Mouse (Mus musculus) MEL (cell line): Measurements from ENCODE around the gene Lcor. TPM values are rescaled to one million over a fixed set of nuclear protein-coding genes. Genes with fewer than 3 reads are reported as not detected.

Experiments used
- DNase-seq: peaks from one replicate; pipeline ENCODE4 v3.0.0; 2011; ENCODE audit warnings: low read depth, low spot score
- H3K27ac ChIP-seq: 2 replicates; pipeline ENCODE4 v1.5.1; 2012; ENCODE audit warnings: low read depth, mild to moderate bottlenecking, control low read depth, low read length, moderate library complexity; ENCODE audit not compliant: control insufficient read depth
- H3K27me3 ChIP-seq, 2 experiments: fragments of 150-350 bp in 1 of 2; sonication (generic) in 1 of 2; 2 replicates each; pipeline ENCODE4 v1.6.1; 2012; ENCODE audit warnings: low read length in 2 of 2, mild to moderate bottlenecking in 2 of 2, improper control_type of control experiment in 1 of 2, moderate library complexity in 1 of 2; ENCODE audit not compliant: insufficient read depth in 2 of 2, control insufficient read depth in 1 of 2
- H3K36me3 ChIP-seq, 2 experiments: 2 replicates each; pipeline ENCODE4 v1.6.1; 2012 to 2014; ENCODE audit warnings: low read length in 2 of 2, improper control_type of control experiment in 1 of 2, inconsistent platforms in 1 of 2, mild to moderate bottlenecking in 1 of 2; ENCODE audit not compliant: insufficient read depth in 2 of 2, control insufficient read depth in 1 of 2
- H3K4me1 ChIP-seq, 2 experiments: fragments of 150-350 bp in 1 of 2; sonication (generic) in 1 of 2; 2 replicates each; pipeline ENCODE4 v1.6.1; 2012; ENCODE audit warnings: low read length in 2 of 2, improper control_type of control experiment in 1 of 2, mild to moderate bottlenecking in 1 of 2; ENCODE audit not compliant: insufficient read depth in 2 of 2, control insufficient read depth in 1 of 2
- H3K4me3 ChIP-seq, 2 experiments: fragments of 150-350 bp in 1 of 2; sonication (generic) in 1 of 2; 2 replicates each; pipeline ENCODE4 v1.5.1; 2012; ENCODE audit warnings: low read depth in 2 of 2, low read length in 2 of 2, mild to moderate bottlenecking in 2 of 2, moderate library complexity in 2 of 2, control low read depth in 1 of 2, improper control_type of control experiment in 1 of 2; ENCODE audit not compliant: control insufficient read depth in 1 of 2, insufficient read depth in 1 of 2
- H3K79me2 ChIP-seq: 2 replicates; pipeline ENCODE4 v1.6.1; 2012; ENCODE audit warnings: mild to moderate bottlenecking, low read length, moderate library complexity; ENCODE audit not compliant: control insufficient read depth, poor library complexity, insufficient read depth
- H3K9ac ChIP-seq: 2 replicates; pipeline ENCODE4 v1.6.1; 2012; ENCODE audit warnings: low read depth, mild to moderate bottlenecking, control low read depth, low read length, moderate library complexity; ENCODE audit not compliant: control insufficient read depth, poor library complexity, severe bottlenecking
- H3K9me3 ChIP-seq: fragments of 150-350 bp; sonication (generic); replicated peaks from 2 replicates; pipeline ENCODE4 v1.6.1; 2012; ENCODE audit warnings: mild to moderate bottlenecking, low read length, improper control_type of control experiment, moderate library complexity; ENCODE audit not compliant: insufficient read depth
- BHLHE40 ChIP-seq: IDR thresholded peaks from 2 replicates; pipeline ENCODE4 v1.6.1; 2012; ENCODE audit warnings: low read depth, mild to moderate bottlenecking, inconsistent platforms, low read length, improper control_type of control experiment, borderline replicate concordance
- CHD2 ChIP-seq: IDR thresholded peaks from 2 replicates; pipeline ENCODE4 v1.6.1; 2011; ENCODE audit warnings: low read length, improper control_type of control experiment
- EP300 ChIP-seq, 2 experiments: IDR thresholded peaks; 2 replicates each; pipeline ENCODE4 v1.6.1; 2011; ENCODE audit warnings: improper control_type of control experiment in 2 of 2, low read length in 2 of 2, low read depth in 1 of 2, mild to moderate bottlenecking in 1 of 2
- GABPA ChIP-seq: IDR thresholded peaks from 2 replicates; pipeline ENCODE4 v1.6.1; 2012; ENCODE audit warnings: low read depth, mild to moderate bottlenecking, inconsistent platforms, low read length, improper control_type of control experiment, moderate library complexity
- HCFC1 ChIP-seq: IDR thresholded peaks from 2 replicates; pipeline ENCODE4 v1.6.1; 2012; ENCODE audit warnings: low read depth, mild to moderate bottlenecking, inconsistent platforms, low read length, improper control_type of control experiment, moderate library complexity
- KAT2A ChIP-seq: conservative IDR thresholded peaks from 2 replicates; pipeline ENCODE4 v1.6.1; 2012; ENCODE audit warnings: low read depth, low read length, improper control_type of control experiment, inconsistent platforms
- MAX ChIP-seq: IDR thresholded peaks from 2 replicates; pipeline ENCODE4 v1.6.1; 2011; ENCODE audit warnings: low read length, improper control_type of control experiment
- MYB ChIP-seq: IDR thresholded peaks from 2 replicates; pipeline ENCODE4 v1.6.1; 2011; ENCODE audit warnings: mild to moderate bottlenecking, low read depth, low read length, improper control_type of control experiment
- MYC ChIP-seq: IDR thresholded peaks from 2 replicates; pipeline ENCODE4 v1.6.1; 2011; ENCODE audit warnings: low read depth, mild to moderate bottlenecking, low read length, improper control_type of control experiment, moderate library complexity
- NRF1 ChIP-seq: IDR thresholded peaks from 2 replicates; pipeline ENCODE4 v1.6.1; 2014; ENCODE audit warnings: low read depth, mild to moderate bottlenecking, inconsistent platforms, low read length, improper control_type of control experiment, moderate library complexity; ENCODE audit not compliant: poor library complexity, insufficient read depth, severe bottlenecking
- POLR2AphosphoS2 ChIP-seq: IDR thresholded peaks from 2 replicates; pipeline ENCODE4 v1.6.1; 2011; ENCODE audit warnings: low read length, improper control_type of control experiment
- POLR2AphosphoS5 ChIP-seq: IDR thresholded peaks from 2 replicates; pipeline ENCODE4 v1.6.1; 2012; ENCODE audit warnings: low read depth, borderline replicate concordance, mild to moderate bottlenecking, inconsistent platforms, low read length, moderate library complexity, mixed read lengths
- TBP ChIP-seq: IDR thresholded peaks from 2 replicates; pipeline ENCODE4 v1.8.0; 2011; ENCODE audit warnings: low read depth, low read length, improper control_type of control experiment
- USF2 ChIP-seq, 2 experiments: IDR thresholded peaks; 2 replicates each; pipeline ENCODE4 v1.6.1; 2011 to 2012; ENCODE audit warnings: improper control_type of control experiment in 2 of 2, low read length in 2 of 2, borderline replicate concordance in 1 of 2, inconsistent platforms in 1 of 2, low read depth in 1 of 2, mild to moderate bottlenecking in 1 of 2; ENCODE audit not compliant: insufficient read depth in 1 of 2
- ZC3H11A ChIP-seq: IDR thresholded peaks from 2 replicates; pipeline ENCODE4 v1.6.1; 2012; ENCODE audit warnings: low read depth, mild to moderate bottlenecking, inconsistent platforms, low read length, improper control_type of control experiment
- ZKSCAN1 ChIP-seq: IDR thresholded peaks from 2 replicates; pipeline ENCODE4 v1.6.1; 2012; ENCODE audit warnings: low read depth, mild to moderate bottlenecking, inconsistent platforms, low read length, improper control_type of control experiment, moderate library complexity
- ZNF384 ChIP-seq: IDR thresholded peaks from 2 replicates; pipeline ENCODE4 v1.6.1; 2012; ENCODE audit warnings: low read depth, mild to moderate bottlenecking, inconsistent platforms, low read length, improper control_type of control experiment
- polyA plus RNA-seq, 2 experiments: library from polyadenylated mRNA; stranded (reverse) in 1 of 2; unstranded in 1 of 2; fragments of >175 nt in 1 of 2; fragments of >200 nt in 1 of 2; gene quantifications; 2 replicates each; pipeline versions ENCODE4 v1.2.1 to v1.2.4; 2012; ENCODE audit warnings: low replicate concordance in 2 of 2, low read depth in 1 of 2; ENCODE audit not compliant: insufficient read length in 2 of 2, insufficient read depth in 1 of 2, missing spikeins in 1 of 2
- total RNA-seq: library from RNA; depleted of rRNA; stranded (reverse); fragments of 300-350 nt; gene quantifications from 2 replicates; pipeline ENCODE4 v1.2.3, GENCODE M21; 2012

Lcor gene
- total and polyA plus RNA-seq, 3 experiments, result 8.1 to 8.7 TPM; not detected in 1

- no peaks in the 10 kb centered on the region for H3K4me1 ChIP-seq
- DNase-seq, result no peak
- no peaks in the 10 kb centered on the region for H3K27me3 ChIP-seq
- no peaks in the 10 kb centered on the region for H3K9me3 ChIP-seq
- TF ChIP-seq ZKSCAN1 (peak; percentile 98), HCFC1 (no peak), CHD2 (no peak), EP300 (IDR thresholded peaks at IDR 0.05; ENCODE audit: low read depth in 1 of 2, low read length in 2 of 2) (no peak)
- peaks cover 0 to 9% of the 10 kb centered on the region in 2 experiments; a peak in 2 of 4 replicates for H3K36me3 ChIP-seq
- no peak overlapping the region for H3K27ac ChIP-seq
- H3K9ac ChIP-seq, result no peak overlapping the region
- H3K79me2 ChIP-seq, result no peaks in the 10 kb centered on the region
- H3K4me3 ChIP-seq, result no peak overlapping the region
These were observed 100.6 kb downstream of the Lcor start for GRCm38 (mm10) chr19:41582918-41583514.

GRCm38 (mm10) chr19:41586752-41587151 lies 104.3 kb downstream of the Lcor start:
- no peak overlapping the region for H3K4me3 ChIP-seq
- H3K27me3 ChIP-seq, result no peaks in the 10 kb centered on the region
- H3K4me1 ChIP-seq, result no peaks in the 10 kb centered on the region
- H3K9ac ChIP-seq, result no peak overlapping the region
- H3K79me2 ChIP-seq, result no peaks in the 10 kb centered on the region
- H3K27ac ChIP-seq, result no peak overlapping the region
- no peak for TF ChIP-seq ZC3H11A
- no peak for TF ChIP-seq NRF1
- no peak for TF ChIP-seq POLR2AphosphoS5
- no peak for TF ChIP-seq MAX
- TF ChIP-seq MYC, result no peak
- TF ChIP-seq ZNF384, result no peak
- TF ChIP-seq KAT2A, result no peak
- no peak for TF ChIP-seq GABPA
- TF ChIP-seq POLR2AphosphoS2, result no peak
- no peak for TF ChIP-seq TBP
- no peak for TF ChIP-seq USF2 (IDR thresholded peaks at IDR 0.05; ENCODE audit: borderline replicate concordance in 1 of 2, insufficient read depth in 1 of 2, low read depth in 1 of 2, low read length in 2 of 2)
- no peak for TF ChIP-seq BHLHE40
- no peak for TF ChIP-seq MYB
- peaks cover 0 to 2% of the 10 kb centered on the region in 2 experiments; a peak in 2 of 4 replicates for H3K36me3 ChIP-seq
- H3K9me3 ChIP-seq, result no peaks in the 10 kb centered on the region
- DNase-seq, result no peak
